Comparison of ENCODE assay signal across 38 mouse cellular contexts in the genomic region with DNA sequence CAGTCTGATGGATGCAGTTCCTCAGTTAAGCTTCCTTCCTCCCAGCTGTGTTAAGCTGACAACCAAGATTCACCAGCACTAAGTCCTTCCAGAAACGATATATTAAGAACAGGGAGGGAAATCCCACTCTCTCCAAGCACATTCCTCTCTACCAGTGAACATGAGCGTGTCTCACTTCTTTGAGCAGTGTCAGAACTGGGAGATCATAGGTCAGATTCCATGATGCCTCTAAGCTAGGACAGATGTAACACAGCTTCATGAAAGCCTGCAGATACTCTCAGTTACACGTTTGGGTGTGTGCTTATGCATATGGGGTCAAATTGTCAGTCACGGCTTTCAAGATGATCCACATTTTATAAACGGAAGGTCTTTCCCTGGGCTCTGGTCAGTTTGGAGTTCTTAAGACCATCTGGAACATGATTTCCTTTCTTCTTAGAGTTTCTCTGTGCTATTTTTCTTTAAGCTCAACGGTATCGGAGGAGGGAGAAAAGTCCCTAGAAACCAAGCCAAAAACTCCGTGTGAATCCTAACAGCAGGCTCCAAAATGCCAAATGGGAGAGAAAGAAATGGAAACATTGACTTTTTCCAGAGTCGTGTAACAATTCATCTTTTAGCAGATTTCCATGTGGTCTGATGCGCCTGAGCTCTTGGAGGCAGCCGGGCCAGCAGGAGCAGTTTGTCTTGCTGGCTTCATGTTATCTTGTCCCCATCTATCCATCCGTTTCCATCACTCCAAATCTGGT. TPM values are rescaled to one million over a fixed set of nuclear protein-coding genes. Genes with fewer than 3 reads are reported as not detected.
A peak's percentile ranks its signal among the peaks of the same experiment; 100 is the strongest.
DNase-seq lines count a peak whose midpoint lies in the region; ATAC-seq and TF ChIP-seq lines count a peak whose summit lies in the region.
"Had no signal": no experiment of that assay in that cellular context is flagged by ENCODE, and none has a peak within 500 bp of the region (broad histone marks: within the 10 kb centered on the region; RNA-seq: fewer than 3 reads in every experiment).

No protein-coding gene starts in this region.

- no peaks in the 10 kb centered on the region for H3K4me1 ChIP-seq in intestine, embryonic 15.5 days (replicated peaks)
- H3K4me1 ChIP-seq in intestine, embryonic 16.5 days (ENCODE audit: control insufficient read depth, insufficient read depth, low read length) = no peaks in the 10 kb centered on the region
- peaks cover 6% of the 10 kb centered on the region; the same call in 1 of the 2 replicates for H3K4me1 ChIP-seq in cortical plate, adult 2 months (ENCODE audit: control insufficient read depth, insufficient read depth, low read length)
- H3K4me1 ChIP-seq: embryonic facial prominence, embryonic 13.5 days; forebrain, embryonic 10.5 days; heart, embryonic 12.5 days; kidney, embryonic 15.5 days; liver, embryonic 15.5 days; midbrain, embryonic 10.5 days; midbrain, embryonic 15.5 days had no signal

- H3K27ac ChIP-seq in intestine, embryonic 15.5 days = no peak overlapping the region
- H3K27ac ChIP-seq in intestine, embryonic 16.5 days (ENCODE audit: low read length) = no peak overlapping the region
- peak overlapping the region; percentile 87 for H3K27ac ChIP-seq in left cerebral cortex, adult 2 months
- peak overlapping the region; percentile 79 for H3K27ac ChIP-seq in cortical plate, adult 2 months (ENCODE audit: insufficient read depth, low read length)
- H3K27ac ChIP-seq: embryonic facial prominence, embryonic 13.5 days; forebrain, embryonic 10.5 days; gastrocnemius, adult 2 months; heart, adult 2 months; hindbrain, embryonic 13.5 days; kidney, embryonic 15.5 days; liver, embryonic 15.5 days; midbrain, embryonic 10.5 days; midbrain, embryonic 15.5 days; neural tube, embryonic 15.5 days had no signal

- no peaks in the 10 kb centered on the region for H3K9me3 ChIP-seq in intestine, embryonic 15.5 days
- H3K9me3 ChIP-seq in intestine, embryonic 16.5 days (ENCODE audit: control insufficient read depth, low read length) = no peaks in the 10 kb centered on the region
- H3K9me3 ChIP-seq: embryonic facial prominence, embryonic 13.5 days; forebrain, embryonic 10.5 days; heart, embryonic 12.5 days; hindbrain, embryonic 13.5 days; kidney, embryonic 15.5 days; liver, embryonic 15.5 days; midbrain, embryonic 10.5 days; midbrain, embryonic 15.5 days; neural tube, embryonic 15.5 days had no signal

- H3K9ac ChIP-seq in intestine, embryonic 15.5 days = no peak overlapping the region
- H3K9ac ChIP-seq in intestine, embryonic 16.5 days (ENCODE audit: low read depth, low read length) = no peak overlapping the region
- H3K9ac ChIP-seq: embryonic facial prominence, embryonic 13.5 days; heart, embryonic 12.5 days; hindbrain, embryonic 13.5 days; kidney, embryonic 15.5 days; liver, embryonic 15.5 days; lung, embryonic 14.5 days; midbrain, embryonic 15.5 days; neural tube, embryonic 15.5 days had no signal

- DNase-seq in embryo, embryonic 10.5 days (ENCODE audit: low spot score) = peak; percentile 33
- no peak for DNase-seq in embryo, embryonic 11 days
- DNase-seq in left cerebral cortex, adult 2 months (ENCODE audit: extremely low spot score in 1 of 2, low spot score in 2 of 2) = no peak
- DNase-seq in left cerebral cortex, adult 11 months (ENCODE audit: low spot score) = no peak
- no peak for DNase-seq in thymus, postnatal 36 days
- DNase-seq: adrenal gland, postnatal 10 days; cerebellum, adult 11 months; cerebellum, adult 9-10 months; cerebellum, postnatal 36 days; gastrocnemius, adult 2 months; gastrocnemius, postnatal 36 days; heart, adult 2 months; heart, postnatal 4 days; kidney, adult 11 months; kidney, postnatal 36 days; lung, embryonic 14.5 days; lung, postnatal 14 days; retina, postnatal 1 day; spleen, adult 18-20 months; thymus, postnatal 14 days had no signal

- H3K4me3 ChIP-seq in intestine, embryonic 15.5 days (replicated peaks) = no peak overlapping the region
- H3K4me3 ChIP-seq in intestine, embryonic 16.5 days (ENCODE audit: low read length) = no peak overlapping the region
- no peak overlapping the region for H3K4me3 ChIP-seq in left cerebral cortex, adult 2 months
- H3K4me3 ChIP-seq in cortical plate, adult 2 months (ENCODE audit: insufficient read depth, low read length) = no peak overlapping the region
- H3K4me3 ChIP-seq: embryonic facial prominence, embryonic 13.5 days; forebrain, embryonic 10.5 days; gastrocnemius, adult 2 months; heart, adult 2 months; heart, embryonic 12.5 days; hindbrain, embryonic 13.5 days; kidney, embryonic 15.5 days; liver, embryonic 15.5 days; midbrain, embryonic 10.5 days; midbrain, embryonic 15.5 days; neural tube, embryonic 15.5 days had no signal

- ATAC-seq in intestine, embryonic 15.5 days = no peak
- no peak for ATAC-seq in intestine, embryonic 16.5 days
- ATAC-seq: forebrain, embryonic 16.5 days; midbrain, embryonic 15.5 days; Patski had no signal

- H3K4me2 ChIP-seq in intestine, embryonic 15.5 days (replicated peaks) = 0 out of 2 replicates have a peak overlapping the region, but pooled peaks have one; percentile 2
- no peak overlapping the region for H3K4me2 ChIP-seq in intestine, embryonic 16.5 days (ENCODE audit: low read depth, low read length)
- H3K4me2 ChIP-seq: embryonic facial prominence, embryonic 13.5 days; heart, embryonic 12.5 days; hindbrain, embryonic 13.5 days; kidney, embryonic 15.5 days; liver, embryonic 15.5 days; lung, embryonic 14.5 days; midbrain, embryonic 15.5 days; neural tube, embryonic 15.5 days had no signal

- intact Hi-C loops in left cerebral cortex, adult 2 months (cut with DNase I) = loop anchor here (2.0 to 5.0 kb wide), 2 partner anchors 134 to 272 kb away; partner anchors contain the start of gene Neurod6

- no peak for TF ChIP-seq CTCF in left cerebral cortex, adult 2 months (IDR thresholded peaks at IDR 0.05)
- TF ChIP-seq CTCF in cortical plate, adult 2 months (IDR thresholded peaks at IDR 0.05; ENCODE audit: extremely low read depth, insufficient read depth, low read length) = no peak

- WGBS in intestine, embryonic 15.5 days = 41% methylated on average over 12 of the region's 12 CpGs
- 48% methylated on average over 12 of the region's 12 CpGs for WGBS in intestine, embryonic 16.5 days

- no peak for TF ChIP-seq POLR2A in cortical plate, adult 2 months (IDR thresholded peaks at IDR 0.05; ENCODE audit: extremely low read depth, insufficient read depth, low read length)

- H3K36me3 ChIP-seq in intestine, embryonic 15.5 days = no peaks in the 10 kb centered on the region
- H3K36me3 ChIP-seq in intestine, embryonic 16.5 days (ENCODE audit: control insufficient read depth, insufficient read depth, low read length) = no peaks in the 10 kb centered on the region
- H3K36me3 ChIP-seq: embryonic facial prominence, embryonic 13.5 days; forebrain, embryonic 10.5 days; heart, embryonic 12.5 days; hindbrain, embryonic 13.5 days; kidney, embryonic 15.5 days; liver, embryonic 15.5 days; midbrain, embryonic 10.5 days; midbrain, embryonic 15.5 days; neural tube, embryonic 15.5 days had no signal

- H3K27me3 ChIP-seq in intestine, embryonic 15.5 days (replicated peaks) = no peaks in the 10 kb centered on the region
- H3K27me3 ChIP-seq in intestine, embryonic 16.5 days (replicated peaks; ENCODE audit: control insufficient read depth, insufficient read depth, low read length) = no peaks in the 10 kb centered on the region
- H3K27me3 ChIP-seq: embryonic facial prominence, embryonic 13.5 days; kidney, embryonic 15.5 days; liver, embryonic 15.5 days; midbrain, embryonic 15.5 days; neural tube, embryonic 15.5 days; Patski had no signal

RNA-seq across cellular contexts. Expression of gene Itprid1, which starts 22.3 kb away (rescaled TPM):
- not detected in 2 replicates for polyA plus RNA-seq in intestine, embryonic 15.5 days (2015; fragmentation: Nextera tagmentation; extraction: Ambion mirVana)
- polyA plus RNA-seq in intestine, embryonic 16.5 days (2015; fragmentation: Nextera tagmentation; extraction: Ambion mirVana) = not detected in 2 replicates
- 1 to 10 TPM; 1.3 to 1.5 TPM for total RNA-seq in left cerebral cortex, adult 2 months (2021)
- 1.0 and 1.1 TPM in 2 replicates for polyA plus RNA-seq in cortical plate, adult 2 months (2012; rRNA removed)
- total RNA-seq: gastrocnemius, adult 2 months; gastrocnemius, postnatal 36 days; heart, adult 2 months; heart, postnatal 4 days; liver, adult 2 months; MEL had no signal
- polyA plus RNA-seq: forebrain, embryonic 10.5 days; heart, embryonic 12.5 days; heart, postnatal 0 days; limb, embryonic 11.5 days; liver, adult 2 months; liver, embryonic 15.5 days; lung, embryonic 14.5 days; midbrain, embryonic 10.5 days; midbrain, embryonic 15.5 days; Patski had no signal

Comparison
In these comparisons a context has a peak if more than half of its experiments do, and no peak if none do; other contexts are left out.
1. H3K27ac ChIP-seq: peak in left cerebral cortex, adult 2 months (single experiment) and cortical plate, adult 2 months (single experiment); none in intestine, embryonic 15.5 days (single experiment) and intestine, embryonic 16.5 days (single experiment).